Mouse (Mus musculus) thymus, adult 18-20 months (tissue): ENCODE results near the gene Cenph.
"Not testable (repeated sequence)": the region's sequence is repeated elsewhere in the genome, so short reads cannot be mapped to it uniquely, and the experiment has no call there.

Source experiments
- DNase-seq, 2 experiments: peaks; one replicate each; pipeline ENCODE4 v3.0.0; 2022; ENCODE audit warnings: mixed read lengths in 2 of 2

Cenph gene

DNA sequence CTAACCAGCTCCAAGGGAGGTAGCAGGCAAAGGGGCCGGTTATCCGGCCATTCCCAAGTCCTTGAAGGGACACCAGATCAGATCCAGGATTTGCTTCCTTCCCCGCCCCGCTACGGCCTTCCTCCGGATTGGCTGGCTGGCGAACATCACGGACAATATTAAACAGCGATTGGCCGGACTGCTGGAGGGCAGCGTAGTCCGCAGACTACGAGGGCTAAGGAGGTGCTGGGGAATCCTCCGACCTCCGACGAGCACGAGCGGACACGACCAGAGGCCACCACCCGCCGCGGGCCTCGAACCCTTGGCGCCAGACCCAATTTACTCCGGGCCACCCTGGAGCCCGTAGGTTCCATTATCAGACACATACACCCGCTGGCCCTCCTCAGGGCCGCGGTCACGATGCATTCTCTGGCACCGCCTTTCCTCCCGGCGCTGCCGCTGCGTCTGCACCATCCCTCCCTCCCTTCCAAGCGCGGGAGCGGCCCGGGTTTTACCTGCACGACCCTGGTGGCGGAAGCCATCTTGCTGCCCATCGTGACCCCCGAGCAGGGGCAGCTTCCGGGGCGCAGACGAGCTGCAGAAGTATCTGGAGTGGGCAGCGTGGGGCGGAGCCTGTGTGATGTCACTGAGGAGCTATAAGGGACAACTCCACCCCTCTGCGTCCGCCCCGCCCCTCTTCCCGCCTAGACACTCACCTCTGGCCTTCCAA lies 31.5 kb downstream of the Cenph start, which contains the start of gene Mrps36:
TSS of gene Mrps36 (minus strand) at position 624 of the 709 bp plus-strand sequence.
- peak; percentile 88 to 91 for DNase-seq

- no peak for DNase-seq
Measured at GRCm38 (mm10) chr13:100743346-100744035, 32.2 kb downstream of the Cenph start.

GRCm38 (mm10) chr13:100742831-100743230 lies 32.9 kb downstream of the Cenph start:
- DNase-seq = no peak

GRCm38 (mm10) chr13:100732756-100733155 lies 42.9 kb downstream of the Cenph start:
- no peak for DNase-seq

- not testable (repeated sequence) for DNase-seq
Measured at GRCm38 (mm10) chr13:100731462-100732046, 44.1 kb downstream of the Cenph start.

DNA sequence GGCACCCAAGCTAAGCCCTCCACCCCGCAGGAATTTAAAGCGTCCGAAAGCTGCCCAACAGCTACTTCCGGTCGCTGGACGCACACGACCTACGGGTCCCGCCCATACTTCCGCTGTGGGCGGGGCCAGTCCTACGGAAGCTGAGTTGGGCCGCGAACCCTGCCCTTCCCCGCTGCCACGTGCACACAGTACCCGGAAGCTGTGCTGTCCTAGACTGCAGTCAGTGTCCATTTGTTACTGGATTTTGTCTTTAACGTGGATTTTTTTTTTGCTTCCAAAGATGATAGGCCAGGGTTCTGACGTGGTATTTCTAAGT lies 44.9 kb downstream of the Cenph start, which contains the start of gene Cdk7:
TSS of gene Cdk7 (minus strand) at position 79 of the 316 bp plus-strand sequence.
- peak; percentile 79 to 83 for DNase-seq

- DNase-seq = no peak
Measured at GRCm38 (mm10) chr13:100730153-100730860, 45.4 kb downstream of the Cenph start.

DNA sequence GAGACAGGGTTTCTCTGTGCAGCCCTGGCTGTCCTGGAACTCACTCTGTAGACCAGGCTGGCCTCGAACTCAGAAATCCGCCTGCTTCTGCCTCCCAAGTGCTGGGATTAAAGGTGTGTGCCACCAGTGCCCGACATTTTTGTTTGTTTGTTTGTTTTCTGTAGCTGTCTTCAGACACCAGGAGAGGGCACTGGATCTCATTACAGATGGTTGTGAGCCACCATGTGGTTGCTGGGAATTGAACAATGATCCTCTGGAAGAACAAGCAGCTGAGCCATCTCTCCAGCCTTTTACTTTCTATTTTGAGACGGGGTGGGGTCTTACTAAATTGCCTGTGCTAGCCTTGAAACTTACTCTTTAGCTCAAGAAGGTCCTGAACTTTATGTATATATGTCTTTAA lies 47.2 kb downstream of the Cenph start:
- DNase-seq = not testable (repeated sequence)

DNA sequence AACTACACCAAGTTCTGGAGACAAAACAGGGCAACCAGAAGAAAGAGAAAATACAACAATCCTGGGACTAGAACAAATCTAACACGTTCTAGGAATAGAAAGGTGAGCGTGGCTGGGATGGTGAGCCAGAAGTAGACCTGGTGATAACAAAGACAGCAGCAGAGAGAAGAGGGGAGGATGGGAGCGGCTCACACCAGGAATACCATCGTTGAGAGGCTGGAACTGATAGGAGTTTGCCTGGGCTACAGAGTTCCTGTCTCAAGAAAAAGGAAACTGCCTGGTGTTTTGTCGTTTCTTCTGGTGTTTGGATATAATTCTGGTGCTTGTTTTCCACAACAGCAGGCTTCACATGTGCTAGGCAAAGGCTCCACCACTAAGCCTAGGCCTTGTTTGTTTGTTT lies 47.6 kb downstream of the Cenph start:
- no peak for DNase-seq

DNA sequence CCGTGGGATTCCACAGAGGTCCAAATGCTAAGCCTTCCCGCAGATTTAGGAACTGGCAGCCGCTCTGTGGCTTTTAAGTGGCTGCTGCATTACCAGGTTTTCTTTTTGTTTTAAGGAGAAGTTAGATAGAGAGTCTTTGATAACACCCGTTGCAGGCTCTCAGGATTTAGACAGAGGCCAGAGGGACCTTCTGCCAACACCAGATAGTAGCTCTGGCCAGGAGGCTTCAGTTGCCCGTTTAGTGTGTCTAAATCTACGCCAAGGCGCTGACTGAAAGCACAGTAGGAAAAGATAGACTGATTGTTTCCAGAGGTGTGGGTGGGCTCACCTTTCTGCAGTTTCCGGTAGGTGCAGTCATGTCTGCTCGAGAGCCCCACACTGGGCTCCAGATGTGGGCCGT lies 50.5 kb downstream of the Cenph start:
- no peak for DNase-seq

- no peak for DNase-seq
Measured at GRCm38 (mm10) chr13:100724051-100724754, 51.5 kb downstream of the Cenph start.

GRCm38 (mm10) chr13:100721656-100722055 lies 54.0 kb downstream of the Cenph start:
- no peak for DNase-seq

DNA sequence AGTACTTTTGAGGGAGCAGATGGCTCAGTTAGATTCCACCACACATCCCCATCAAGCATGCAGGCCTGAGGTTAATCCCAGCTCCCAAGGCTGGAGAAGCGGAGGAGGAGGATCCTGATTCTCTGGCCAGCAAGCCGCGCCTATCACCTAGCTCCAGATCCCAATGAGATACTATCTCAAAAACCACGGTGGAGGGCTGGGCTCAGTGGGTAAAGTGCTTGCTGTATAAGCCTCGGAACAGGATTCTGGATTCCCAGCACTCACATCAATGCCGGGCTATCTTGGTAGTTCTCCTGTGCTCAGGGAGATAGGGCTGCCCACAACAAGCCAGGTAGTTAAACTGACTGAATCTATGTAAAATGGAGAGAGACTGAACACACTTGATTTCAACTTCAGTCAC lies 60.2 kb downstream of the Cenph start:
- no peak for DNase-seq
